Mouse (Mus musculus): Measurements from ENCODE around the gene Tmem201.

DNA sequence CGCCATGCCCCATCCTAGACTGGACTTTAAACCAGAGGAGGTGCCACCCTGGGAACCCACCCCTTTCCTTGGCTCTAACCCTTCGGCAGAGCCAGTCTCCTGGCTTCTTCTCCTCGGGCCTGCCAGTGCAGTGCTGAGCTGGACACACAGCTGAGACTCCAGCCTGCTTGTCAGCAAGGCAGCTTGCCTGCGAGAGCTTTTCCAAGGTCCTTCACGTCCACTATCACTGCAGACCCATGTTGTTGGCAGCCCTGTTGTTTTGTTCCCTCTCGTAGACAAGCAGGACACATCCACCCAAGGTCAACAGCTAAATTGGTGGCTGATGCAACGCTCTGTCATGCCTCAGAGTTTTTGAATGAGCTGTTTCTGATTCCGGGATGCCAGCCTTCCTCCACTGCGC is 39.3 kb upstream of the Tmem201 start:
- TF ChIP-seq USF1 (IDR thresholded peaks at IDR 0.05; ENCODE audit: low read depth): no peak
- TF ChIP-seq CTCF (IDR thresholded peaks at IDR 0.05; ENCODE audit: control insufficient read depth, insufficient read depth, insufficient read length): no peak
- no peak for TF ChIP-seq MYOG (IDR thresholded peaks at IDR 0.05; ENCODE audit: control insufficient read depth, extremely low read depth, insufficient read length)
